Mouse (Mus musculus): Measurements from ENCODE around the gene Mnd1. TPM values are rescaled to one million over a fixed set of nuclear protein-coding genes. Genes with fewer than 3 reads are reported as not detected.

The Mnd1 gene
- total RNA-seq, 2 experiments from 2014 or later, result 9.2 to 9.8 TPM

- DNase-seq, result peak; percentile 27
These were observed 64.6 kb downstream of the Mnd1 start for GRCm38 (mm10) chr3:84090982-84091381.

GRCm38 (mm10) chr3:84086921-84087320 is 68.7 kb downstream of the Mnd1 start:
- DNase-seq, result no peak

DNA sequence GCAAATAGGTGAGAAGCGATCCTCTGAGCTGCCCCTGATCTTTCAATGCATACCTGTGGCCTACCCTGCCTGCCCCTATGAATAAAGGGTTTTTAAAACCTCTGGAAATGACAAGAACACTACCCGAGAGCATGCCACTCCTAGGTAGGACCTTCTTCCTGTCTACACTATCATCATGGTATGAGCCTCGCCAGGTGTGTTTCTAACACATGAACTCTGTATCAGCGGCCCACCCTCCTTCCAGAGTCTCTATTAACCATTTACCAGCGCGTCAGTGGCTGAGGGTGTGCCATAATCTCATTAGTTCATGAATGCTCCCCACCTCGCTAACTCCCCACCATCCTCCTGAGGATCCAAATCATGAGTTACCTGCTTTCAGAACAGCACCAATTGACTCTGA is 69.2 kb downstream of the Mnd1 start:
- no peak for DNase-seq

- no peak for DNase-seq
These were observed 70.2 kb downstream of the Mnd1 start for GRCm38 (mm10) chr3:84085429-84085828.

DNA sequence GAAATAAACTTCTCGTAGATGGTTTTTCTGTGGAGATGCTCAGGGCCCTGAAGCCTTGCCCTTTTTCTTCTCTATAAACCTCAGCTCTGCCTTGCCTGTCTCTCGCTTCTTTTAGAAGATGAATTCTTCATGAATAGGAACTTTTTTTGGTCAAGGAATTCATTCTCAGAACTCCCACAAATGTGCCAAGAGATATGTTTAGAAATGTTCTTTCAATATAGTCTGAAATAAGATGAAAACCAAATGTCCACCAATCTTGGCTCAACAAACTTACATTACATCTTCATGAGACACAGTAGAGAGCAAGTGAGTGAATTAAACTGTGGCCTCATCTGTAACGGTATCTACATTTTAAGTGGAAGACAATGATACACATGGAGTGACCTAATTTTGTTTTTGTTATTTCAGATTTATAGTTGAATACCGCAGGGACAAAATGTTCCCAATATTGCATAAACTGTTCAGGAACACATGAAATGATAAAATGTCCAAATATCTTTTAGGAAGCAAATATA is 74.3 kb downstream of the Mnd1 start:
- DNase-seq, result no peak

- DNase-seq, result no peak
These were observed 75.5 kb downstream of the Mnd1 start for GRCm38 (mm10) chr3:84080074-84080473.

DNA sequence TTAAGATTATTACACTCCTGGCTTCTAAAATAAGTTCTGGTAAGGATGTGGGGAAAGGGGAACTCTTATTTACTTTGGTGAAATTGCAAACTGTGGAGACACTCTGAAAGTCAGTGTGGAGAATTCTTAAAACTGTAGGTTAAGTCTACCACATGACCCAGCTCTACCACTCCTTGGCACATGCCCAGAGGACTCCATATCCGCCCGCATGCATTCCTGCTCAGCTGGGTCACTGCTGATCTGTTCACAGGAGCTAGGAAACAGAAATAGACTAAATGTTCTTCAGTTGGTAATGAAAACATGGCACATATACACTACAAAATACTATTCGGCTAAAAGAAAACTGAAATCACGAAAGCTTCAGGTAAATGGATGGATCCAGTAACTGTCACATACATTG is 78.1 kb downstream of the Mnd1 start:
- DNase-seq, result peak; percentile 45

DNA sequence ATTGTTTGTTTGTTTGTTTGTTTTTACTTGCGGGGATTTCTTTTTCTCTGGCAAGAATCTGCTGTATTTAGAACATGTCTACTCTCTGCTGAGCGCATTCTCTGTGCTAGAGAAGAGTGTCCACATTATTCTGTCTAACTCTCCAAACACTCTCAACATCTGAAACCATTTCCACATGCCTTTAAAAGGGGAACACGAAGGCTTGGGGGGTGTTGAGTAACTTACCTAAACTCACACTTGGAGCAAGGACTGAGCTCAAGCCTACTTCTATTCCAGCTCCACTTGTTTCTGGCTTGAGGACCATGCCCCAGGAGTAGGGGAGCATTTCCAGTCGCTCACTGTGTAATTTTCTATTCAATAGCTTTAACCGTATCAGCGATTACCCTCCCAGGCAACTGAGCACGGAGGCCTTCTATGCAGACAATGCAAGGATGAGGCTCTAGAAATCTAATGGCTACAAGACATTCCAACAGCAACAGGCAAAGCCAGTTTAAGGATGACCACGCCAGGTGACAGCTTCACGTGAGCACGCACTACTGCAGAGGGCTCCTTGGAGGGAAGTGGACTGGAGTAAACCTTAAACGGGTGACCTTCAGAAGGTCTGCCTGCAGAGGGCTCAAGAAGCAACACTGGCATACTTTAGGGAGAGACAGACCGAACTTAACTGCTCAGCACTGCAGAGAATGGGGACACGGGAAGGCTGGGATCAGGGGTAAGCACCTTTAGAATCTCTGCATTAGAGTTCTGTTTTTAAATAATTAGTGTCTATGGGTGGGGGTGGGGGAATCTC is 78.8 kb downstream of the Mnd1 start:
- DNase-seq, result no peak

- no peak for DNase-seq
These were observed 80.1 kb downstream of the Mnd1 start for GRCm38 (mm10) chr3:84075516-84075915.

GRCm38 (mm10) chr3:84074777-84075176 is 80.8 kb downstream of the Mnd1 start:
- no peak for DNase-seq

DNA sequence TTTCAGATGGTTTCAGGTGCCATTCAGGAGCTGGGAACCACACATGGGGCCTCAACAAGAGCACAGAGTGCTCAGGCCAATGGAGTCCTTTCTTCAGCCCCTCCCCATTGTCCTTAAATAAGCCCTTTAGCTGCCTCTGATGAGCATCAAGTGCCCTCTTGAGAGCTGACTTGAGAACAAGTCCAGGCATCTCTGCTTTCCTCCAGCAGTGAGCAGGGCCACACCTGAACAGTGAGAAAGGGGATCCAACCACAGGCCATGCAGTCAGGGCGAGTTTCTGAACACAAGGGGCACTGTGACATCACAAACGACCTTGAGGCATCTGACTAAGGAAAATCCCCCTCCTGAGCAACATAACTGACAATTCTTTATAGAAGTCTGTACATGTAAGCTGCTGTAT is 83.9 kb downstream of the Mnd1 start:
- DNase-seq, result no peak

GRCm38 (mm10) chr3:84070811-84071210 is 84.8 kb downstream of the Mnd1 start:
- no peak for DNase-seq

DNA sequence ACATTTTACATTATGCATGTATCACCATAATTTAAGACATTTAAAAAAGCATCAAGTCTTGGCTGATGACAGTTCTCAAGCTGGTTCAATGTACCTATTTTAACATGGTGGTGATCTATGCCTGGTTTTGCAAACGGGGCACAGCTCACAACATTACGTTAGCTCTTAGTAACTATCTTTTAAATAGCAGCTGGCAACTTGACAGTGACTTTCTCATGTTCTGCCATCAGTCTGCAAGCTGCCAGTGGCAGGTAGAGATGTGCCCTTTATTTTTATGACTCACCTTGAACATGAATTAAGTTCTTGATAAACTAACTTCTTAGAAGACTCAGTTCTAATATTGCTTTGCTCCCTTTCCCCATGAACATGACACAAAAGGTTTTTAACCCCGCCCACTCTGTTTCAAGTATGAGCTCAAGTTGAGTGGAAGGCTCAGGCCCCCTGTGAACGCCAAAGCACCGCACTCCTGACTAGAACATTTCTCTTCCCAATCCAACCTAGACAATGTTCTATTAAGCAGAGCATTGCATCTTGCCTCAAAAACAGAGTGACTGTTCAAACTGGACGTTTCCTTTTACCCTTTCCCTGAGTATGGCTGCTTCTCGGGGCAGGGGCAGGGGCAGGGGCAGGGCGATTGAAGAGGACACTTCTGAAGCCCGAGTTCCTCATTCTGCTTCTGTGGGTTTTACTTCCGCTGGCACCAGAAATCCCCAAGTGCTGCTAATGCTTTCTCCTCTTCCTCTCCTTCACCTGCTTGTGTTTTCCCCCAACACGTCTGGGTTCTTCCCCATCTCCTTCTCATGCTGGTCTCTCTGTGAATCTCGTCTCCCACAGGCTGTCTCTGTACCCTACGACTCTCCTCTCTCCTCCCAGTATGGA is 86.5 kb downstream of the Mnd1 start:
- DNase-seq, result no peak

DNA sequence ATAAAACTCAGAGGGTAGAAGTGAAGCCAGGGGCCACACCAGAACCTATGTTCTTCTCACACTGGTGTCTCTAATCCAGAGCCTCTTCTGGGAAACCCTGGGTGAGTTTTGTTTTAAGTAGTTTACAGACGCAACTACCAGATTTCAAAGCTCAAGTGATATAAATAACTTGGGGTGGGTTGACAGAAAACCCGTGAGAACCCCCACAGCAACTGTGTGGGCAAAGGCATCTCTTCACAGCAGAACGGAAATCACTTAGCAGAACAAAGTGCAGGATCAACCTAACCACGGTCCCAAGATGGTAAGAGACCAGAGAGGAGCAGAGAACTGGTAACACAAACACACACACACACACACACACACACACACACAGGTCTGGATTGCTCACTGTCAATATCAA is 89.8 kb downstream of the Mnd1 start:
- DNase-seq, result no peak

- no peak for DNase-seq
These were observed 92.1 kb downstream of the Mnd1 start for GRCm38 (mm10) chr3:84063369-84063914.

DNA sequence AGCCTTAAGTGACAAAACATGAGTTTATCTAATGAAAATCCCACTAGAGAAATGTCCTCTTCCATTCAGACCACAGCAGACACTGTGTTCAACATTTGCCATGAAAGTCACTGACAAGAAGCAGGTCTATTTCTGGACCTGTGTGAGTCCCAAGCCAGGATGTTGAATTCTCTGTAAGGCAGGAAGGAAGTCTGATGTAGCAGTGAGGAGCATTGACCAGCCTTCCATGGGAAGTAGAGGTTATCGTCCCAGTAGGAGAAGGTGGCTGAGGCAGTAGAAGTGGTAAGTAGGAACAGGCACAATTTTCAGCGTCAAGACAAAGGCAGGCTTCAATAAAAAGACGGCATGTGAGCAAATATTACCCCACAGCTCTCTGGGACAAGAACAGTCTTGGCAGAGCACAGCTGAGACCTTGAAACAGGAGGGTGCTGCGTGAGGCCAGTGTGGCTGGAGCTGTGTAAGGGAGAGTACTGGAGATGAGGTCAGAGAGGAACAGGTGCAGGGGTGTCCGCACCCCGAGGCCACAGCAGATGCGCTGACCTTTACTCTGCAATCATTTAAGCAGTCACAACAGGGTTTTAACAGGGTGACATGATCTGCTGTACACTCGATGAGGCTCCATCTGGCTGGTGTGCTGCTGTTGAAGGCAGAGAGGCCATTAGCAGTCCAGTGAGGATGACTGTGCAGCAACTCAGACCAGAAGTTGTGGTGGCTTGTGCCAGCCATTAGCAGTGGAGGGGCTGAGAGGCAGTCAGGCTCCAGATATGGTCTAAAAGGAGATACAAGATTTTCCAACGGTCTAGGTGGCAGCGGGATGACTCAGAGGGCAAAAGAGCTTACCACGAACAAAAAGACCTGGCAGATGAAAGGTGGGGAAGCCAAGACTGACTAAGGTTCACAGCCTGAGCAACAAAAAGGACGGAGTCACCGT is 93.8 kb downstream of the Mnd1 start:
- DNase-seq, result no peak

DNA sequence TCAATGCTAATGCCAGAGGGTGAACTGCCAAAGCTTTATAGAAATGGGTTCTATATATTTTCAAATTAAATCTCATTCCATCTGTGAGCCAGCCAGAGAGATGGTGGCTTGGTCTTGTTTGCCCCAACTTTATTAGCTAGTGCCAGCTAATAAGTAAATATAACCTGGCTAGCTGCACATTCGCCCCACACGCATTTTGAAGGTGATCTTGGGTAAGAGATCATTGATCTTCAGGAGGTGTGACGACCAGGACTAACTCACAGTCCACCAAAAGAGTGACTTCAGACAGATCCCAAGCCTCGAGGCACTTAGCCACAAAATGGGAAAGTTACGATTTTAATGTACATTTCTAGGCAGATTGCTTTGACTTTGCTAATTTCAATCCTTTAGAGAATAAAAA is 94.6 kb downstream of the Mnd1 start:
- no peak for DNase-seq

- no peak for DNase-seq
These were observed 95.5 kb downstream of the Mnd1 start for GRCm38 (mm10) chr3:84060128-84060527.

- DNase-seq, result no peak
These were observed 95.9 kb downstream of the Mnd1 start for GRCm38 (mm10) chr3:84059676-84060075.

GRCm38 (mm10) chr3:84059261-84059660 is 96.3 kb downstream of the Mnd1 start:
- no peak for DNase-seq

GRCm38 (mm10) chr3:84048729-84049175 is 106.8 kb downstream of the Mnd1 start:
- DNase-seq, result peak; percentile 64

DNA sequence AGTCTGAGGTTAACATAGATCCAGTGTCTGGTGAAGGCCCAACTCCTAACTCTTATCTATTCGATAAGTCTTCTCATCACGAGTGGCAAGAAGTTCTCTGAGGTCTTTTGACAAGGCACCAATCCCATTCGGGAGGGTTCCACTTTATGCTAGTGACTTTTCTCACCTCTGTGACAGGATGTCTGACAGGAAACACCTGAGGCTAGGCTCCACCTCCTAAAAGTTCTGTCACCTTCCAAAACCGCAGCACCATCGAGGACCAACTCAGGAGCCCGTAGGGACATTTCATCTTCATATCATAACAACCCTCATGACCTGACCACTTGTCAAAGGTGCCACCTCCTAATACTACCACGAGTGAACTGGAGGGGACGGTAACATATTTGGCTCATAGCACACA is 109.4 kb downstream of the Mnd1 start:
- no peak for DNase-seq
